32 mouse cellular contexts compared by ENCODE assay signal in the genomic region with DNA sequence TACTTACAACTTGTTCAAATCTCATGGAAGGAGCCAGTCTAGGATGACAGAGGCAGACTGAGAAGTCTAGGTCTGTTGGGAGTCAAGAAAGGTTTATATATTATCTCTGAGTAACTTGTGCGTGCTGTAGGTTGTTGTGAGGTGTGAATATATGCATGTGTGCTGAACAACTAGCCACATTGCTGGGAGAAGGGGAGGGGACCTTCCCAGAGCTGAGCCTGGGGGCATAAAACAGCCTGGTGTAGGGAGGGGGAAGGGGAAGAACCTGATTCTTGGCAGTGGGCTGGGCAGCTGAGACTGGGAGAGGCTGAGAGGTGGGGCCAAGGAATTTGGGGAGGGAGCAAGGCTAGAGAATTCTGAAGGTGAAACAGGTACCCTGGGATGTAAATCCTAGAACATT. TPM values are rescaled to one million over a fixed set of nuclear protein-coding genes. Genes with fewer than 3 reads are reported as not detected.
DNase-seq lines count a peak whose midpoint lies in the region; ATAC-seq and TF ChIP-seq lines count a peak whose summit lies in the region.
"Had no signal": no experiment of that assay in that cellular context is flagged by ENCODE, and none has a peak within 500 bp of the region (broad histone marks: within the 10 kb centered on the region; RNA-seq: fewer than 3 reads in every experiment).

A gene (minus strand): TSS at position 101 of the 400 bp plus-strand sequence.

- no peaks in the 10 kb centered on the region for H3K27me3 ChIP-seq in kidney, embryonic 15.5 days
- H3K27me3 ChIP-seq in kidney, postnatal 0 days (ENCODE audit: insufficient read depth, low read length): no peaks in the 10 kb centered on the region
- no peaks in the 10 kb centered on the region for H3K27me3 ChIP-seq in kidney, embryonic 14.5 days (ENCODE audit: control insufficient read depth, insufficient read depth, low read length)
- H3K27me3 ChIP-seq: CH12.LX; forebrain, embryonic 13.5 days; heart, embryonic 12.5 days; heart, embryonic 15.5 days had no signal

- intact Hi-C loops in gastrocnemius, adult 2 months (cut with DNase I): no loop called here

- no peaks in the 10 kb centered on the region for H3K9me3 ChIP-seq in kidney, embryonic 15.5 days (replicated peaks)
- no peaks in the 10 kb centered on the region for H3K9me3 ChIP-seq in kidney, postnatal 0 days (replicated peaks; ENCODE audit: low read length)
- no peaks in the 10 kb centered on the region for H3K9me3 ChIP-seq in kidney, embryonic 14.5 days (ENCODE audit: control insufficient read depth, low read length)
- H3K9me3 ChIP-seq: forebrain, embryonic 10.5 days; forebrain, embryonic 13.5 days; heart, embryonic 12.5 days; heart, embryonic 15.5 days had no signal

- no peak for ATAC-seq in kidney, embryonic 15.5 days (replicated peaks; ENCODE audit: low FRiP score)
- no peak for ATAC-seq in kidney, postnatal 0 days (replicated peaks; ENCODE audit: low FRiP score, low read depth)
- no peak for ATAC-seq in kidney, embryonic 14.5 days (ENCODE audit: low FRiP score, low TSS enrichment)
- ATAC-seq: forebrain, embryonic 13.5 days; forebrain, embryonic 16.5 days; hindbrain, postnatal 0 days; inflammation-experienced regulatory T-cells, adult 6 months had no signal

- no peak within 1 kb of the TSS for H3K4me2 ChIP-seq in kidney, embryonic 15.5 days
- no peak within 1 kb of the TSS for H3K4me2 ChIP-seq in kidney, postnatal 0 days (ENCODE audit: low read length)
- no peak within 1 kb of the TSS for H3K4me2 ChIP-seq in kidney, embryonic 14.5 days (replicated peaks; ENCODE audit: low read depth, low read length)
- H3K4me2 ChIP-seq: forebrain, embryonic 13.5 days; heart, embryonic 12.5 days; heart, embryonic 15.5 days; hindbrain, embryonic 14.5 days had no signal

- H3K36me3 ChIP-seq in kidney, embryonic 15.5 days: no peaks in the 10 kb centered on the region
- no peaks in the 10 kb centered on the region for H3K36me3 ChIP-seq in kidney, postnatal 0 days (ENCODE audit: insufficient read depth, low read length)
- no peaks in the 10 kb centered on the region for H3K36me3 ChIP-seq in kidney, embryonic 14.5 days (ENCODE audit: control insufficient read depth, insufficient read depth, low read length)
- H3K36me3 ChIP-seq: forebrain, embryonic 10.5 days; heart, embryonic 12.5 days; heart, embryonic 15.5 days had no signal

- WGBS in kidney, embryonic 15.5 days: 39% methylated on average over 1 of the region's 1 CpGs
- 36% methylated on average over 1 of the region's 1 CpGs for WGBS in kidney, postnatal 0 days
- WGBS in kidney, embryonic 14.5 days: 51% methylated on average over 1 of the region's 1 CpGs

- H3K27ac ChIP-seq in kidney, embryonic 15.5 days: no peak within 1 kb of the TSS
- H3K27ac ChIP-seq in kidney, postnatal 0 days: peak within 1 kb of the TSS; percentile 36; the same call in 1 of the 2 replicates
- no peak within 1 kb of the TSS for H3K27ac ChIP-seq in kidney, embryonic 14.5 days (ENCODE audit: low read depth, low read length)
- no peak within 1 kb of the TSS for H3K27ac ChIP-seq in gastrocnemius, adult 2 months
- H3K27ac ChIP-seq: forebrain, embryonic 10.5 days; forebrain, embryonic 13.5 days; heart, embryonic 15.5 days; hindbrain, embryonic 14.5 days; hindbrain, postnatal 0 days had no signal

- peak; percentile 13 for DNase-seq in kidney, adult 11 months
- no peak for DNase-seq in kidney, postnatal 0 days (ENCODE audit: low spot score)
- peak; percentile 52 for DNase-seq in ZHBTc4 (ENCODE audit: low read depth, low spot score)
- DNase-seq in kidney, postnatal 36 days: peak; percentile 9 to 22
- no peak for DNase-seq in thymus, postnatal 0 days (ENCODE audit: low spot score)
- DNase-seq in gastrocnemius, adult 2 months: no peak
- DNase-seq: adrenal gland, adult 2 months; adrenal gland, postnatal 36 days; B cell, adult 2 months; cerebellum, adult 18-20 months; cerebellum, adult 9-10 months; cerebellum, postnatal 14 days; gastrocnemius, postnatal 14 days; heart, adult 18-20 months; heart, postnatal 14 days; heart, postnatal 4 days had no signal

- TF ChIP-seq CTCF in kidney, postnatal 0 days (IDR thresholded peaks at IDR 0.05; ENCODE audit: low read depth): no peak
- TF ChIP-seq CTCF in gastrocnemius, adult 2 months (IDR thresholded peaks at IDR 0.05): no peak

- no peak within 1 kb of the TSS for H3K4me3 ChIP-seq in kidney, embryonic 15.5 days (replicated peaks)
- no peak within 1 kb of the TSS for H3K4me3 ChIP-seq in kidney, postnatal 0 days (replicated peaks; ENCODE audit: low read depth, low read length)
- H3K4me3 ChIP-seq in kidney, embryonic 14.5 days (ENCODE audit: low read length): no peak within 1 kb of the TSS
- no peak within 1 kb of the TSS for H3K4me3 ChIP-seq in gastrocnemius, adult 2 months
- H3K4me3 ChIP-seq: forebrain, embryonic 10.5 days; forebrain, embryonic 13.5 days; heart, embryonic 12.5 days; heart, embryonic 15.5 days had no signal

- H3K4me1 ChIP-seq in kidney, embryonic 15.5 days: no peaks in the 10 kb centered on the region
- H3K4me1 ChIP-seq in kidney, postnatal 0 days (replicated peaks; ENCODE audit: insufficient read depth, low read length): no peaks in the 10 kb centered on the region
- H3K4me1 ChIP-seq in kidney, embryonic 14.5 days (ENCODE audit: control insufficient read depth, insufficient read depth, low read length): no peaks in the 10 kb centered on the region
- H3K4me1 ChIP-seq: forebrain, embryonic 10.5 days; forebrain, embryonic 13.5 days; heart, embryonic 12.5 days; heart, embryonic 15.5 days had no signal

- no peak within 1 kb of the TSS for H3K9ac ChIP-seq in kidney, embryonic 15.5 days
- no peak within 1 kb of the TSS for H3K9ac ChIP-seq in kidney, postnatal 0 days (ENCODE audit: low read depth, low read length)
- H3K9ac ChIP-seq in kidney, embryonic 14.5 days (ENCODE audit: low read depth, low read length): no peak within 1 kb of the TSS
- H3K9ac ChIP-seq: forebrain, embryonic 13.5 days; heart, embryonic 12.5 days; heart, embryonic 15.5 days; hindbrain, embryonic 14.5 days had no signal

RNA-seq across cellular contexts. Expression of the gene that starts here (rescaled TPM):
- 1.5 and 1.8 TPM in 2 replicates for polyA plus RNA-seq in kidney, embryonic 15.5 days (2015; fragmentation: Nextera tagmentation; extraction: Ambion mirVana)
- polyA plus RNA-seq in kidney, postnatal 0 days (2015; fragmentation: Nextera tagmentation; extraction: Ambion mirVana): 9.4 and 10.7 TPM in 2 replicates
- polyA plus RNA-seq in kidney, embryonic 14.5 days (2014; fragmentation: Nextera tagmentation; extraction: Ambion mirVana): 0.16 TPM in 1 of 2 replicates, not detected in the other
- 0.04 TPM in 1 of 2 replicates, not detected in the other for polyA plus RNA-seq in thymus, postnatal 0 days (2015; fragmentation: Nextera tagmentation; extraction: Ambion mirVana)
- total RNA-seq in gastrocnemius, adult 2 months (2021): not detected
- total RNA-seq: adrenal gland, adult 2 months; CH12.LX; gastrocnemius, adult 18-20 months; gastrocnemius, postnatal 14 days; gastrocnemius, postnatal 4 days; heart, adult 18-20 months; heart, postnatal 14 days; heart, postnatal 4 days; hindbrain, postnatal 0 days had no signal
- polyA plus RNA-seq: adrenal gland, adult 2 months; embryonic facial prominence, embryonic 11.5 days; embryonic facial prominence, embryonic 14.5 days; forebrain, embryonic 10.5 days; forebrain, embryonic 13.5 days; forebrain, embryonic 16.5 days; heart, embryonic 12.5 days; heart, embryonic 15.5 days; hindbrain, embryonic 11.5 days; hindbrain, embryonic 14.5 days; hindbrain, postnatal 0 days; inflammation-experienced regulatory T-cells, adult 6 months had no signal

Comparison
In these comparisons a context has a peak if more than half of its experiments do, and no peak if none do; other contexts are left out.
1. DNase-seq: peak in kidney, adult 11 months (single experiment), ZHBTc4 (single experiment) and kidney, postnatal 36 days (2 of 2); none in kidney, postnatal 0 days (single experiment), thymus, postnatal 0 days (single experiment) and gastrocnemius, adult 2 months (single experiment).